ENCODE assay signal across 8 mouse cellular contexts in genomic region chr17:87044364-87044763, GRCm38 (mm10). TPM values are rescaled to one million over a fixed set of nuclear protein-coding genes. Genes with fewer than 3 reads are reported as not detected.
DNase-seq lines count a peak whose midpoint lies in the region; ATAC-seq and TF ChIP-seq lines count a peak whose summit lies in the region.

No protein-coding gene starts in this region.

- H3K36me3 ChIP-seq in MEL (ENCODE audit: control insufficient read depth in 1 of 2, insufficient read depth in 2 of 2, low read length in 2 of 2): no peaks in the 10 kb centered on the region; a peak in 1 of 4 replicates
- no peaks in the 10 kb centered on the region for H3K36me3 ChIP-seq in forebrain, postnatal 0 days (ENCODE audit: insufficient read depth)
- no peaks in the 10 kb centered on the region for H3K36me3 ChIP-seq in hindbrain, embryonic 11.5 days (ENCODE audit: control insufficient read depth, insufficient read depth, low read length)
- H3K36me3 ChIP-seq in lung, embryonic 16.5 days (ENCODE audit: control insufficient read depth, insufficient read depth, low read length): no peaks in the 10 kb centered on the region

- peak overlapping the region; percentile 42 to 51 for H3K4me3 ChIP-seq in MEL (ENCODE audit: control insufficient read depth in 1 of 2, insufficient read depth in 1 of 2, low read depth in 2 of 2, low read length in 2 of 2)
- no peak overlapping the region for H3K4me3 ChIP-seq in forebrain, postnatal 0 days (ENCODE audit: low read depth, low read length)
- no peak overlapping the region for H3K4me3 ChIP-seq in hindbrain, embryonic 11.5 days (ENCODE audit: low read depth, low read length)
- no peak overlapping the region for H3K4me3 ChIP-seq in lung, embryonic 16.5 days (ENCODE audit: low read length)

- peak; percentile 94 for DNase-seq in MEL (ENCODE audit: low read depth, low spot score)
- peak; percentile 89 to 94 for DNase-seq in cerebellum, adult 18-20 months
- peak; percentile 96 for DNase-seq in forebrain, postnatal 0 days
- DNase-seq in hindbrain, embryonic 11.5 days (ENCODE audit: low spot score): peak; percentile 96
- DNase-seq in layer of hippocampus, adult 9-11 months: peak; percentile 89
- peak; percentile 62 for DNase-seq in ovary, postnatal 10 days (ENCODE audit: low spot score)
- DNase-seq in thymus, postnatal 0 days (ENCODE audit: low spot score): peak; percentile 91

- no peak overlapping the region for H3K4me2 ChIP-seq in forebrain, postnatal 0 days (ENCODE audit: low read depth)
- no peak overlapping the region for H3K4me2 ChIP-seq in hindbrain, embryonic 11.5 days (replicated peaks; ENCODE audit: low read depth, low read length)
- no peak overlapping the region for H3K4me2 ChIP-seq in lung, embryonic 16.5 days (ENCODE audit: low read depth, low read length)

- H3K79me2 ChIP-seq in MEL (ENCODE audit: control insufficient read depth, insufficient read depth, low read length, poor library complexity): no peaks in the 10 kb centered on the region

- ATAC-seq in forebrain, postnatal 0 days: peak; percentile 92
- peak; percentile 66 for ATAC-seq in hindbrain, embryonic 11.5 days (ENCODE audit: low FRiP score)
- peak; percentile 85 for ATAC-seq in lung, embryonic 16.5 days (ENCODE audit: low read depth)

- H3K9me3 ChIP-seq in MEL (replicated peaks; ENCODE audit: insufficient read depth, low read length): no peaks in the 10 kb centered on the region
- no peaks in the 10 kb centered on the region for H3K9me3 ChIP-seq in forebrain, postnatal 0 days (ENCODE audit: low read length)
- no peaks in the 10 kb centered on the region for H3K9me3 ChIP-seq in hindbrain, embryonic 11.5 days (ENCODE audit: control insufficient read depth, low read length)
- H3K9me3 ChIP-seq in lung, embryonic 16.5 days (ENCODE audit: control insufficient read depth, low read length): no peaks in the 10 kb centered on the region

- peak in 2 of 3 experiments; percentile 98 to 100; a peak in 5 of 6 replicates for TF ChIP-seq CTCF in MEL (IDR thresholded peaks at IDR 0.05 in 2 of 3, conservative IDR thresholded peaks at IDR 0.05 in 1 of 3; ENCODE audit: control insufficient read depth in 1 of 3, insufficient read depth in 1 of 3, low read depth in 2 of 3, low read length in 3 of 3, poor library complexity in 1 of 3, severe bottlenecking in 1 of 3)
- TF ChIP-seq CTCF in forebrain, postnatal 0 days (IDR thresholded peaks at IDR 0.05; ENCODE audit: low read depth): peak; percentile 100

- H3K9ac ChIP-seq in MEL (ENCODE audit: control insufficient read depth, low read depth, low read length, poor library complexity, severe bottlenecking): peak overlapping the region; percentile 64
- H3K9ac ChIP-seq in forebrain, postnatal 0 days: no peak overlapping the region
- no peak overlapping the region for H3K9ac ChIP-seq in hindbrain, embryonic 11.5 days (ENCODE audit: low read depth, low read length)
- H3K9ac ChIP-seq in lung, embryonic 16.5 days (ENCODE audit: low read length): no peak overlapping the region

- WGBS in forebrain, postnatal 0 days: 3% methylated on average over 15 of the region's 15 CpGs
- under 1% methylated on average over 15 of the region's 15 CpGs for WGBS in hindbrain, embryonic 11.5 days
- 2% methylated on average over 15 of the region's 15 CpGs for WGBS in lung, embryonic 16.5 days

- TF ChIP-seq RAD21 in MEL (IDR thresholded peaks at IDR 0.05; ENCODE audit: low read depth, low read length): peak; percentile 88

- no peak for TF ChIP-seq POLR2A in MEL (IDR thresholded peaks at IDR 0.05; ENCODE audit: control insufficient read depth in 1 of 2, insufficient read depth in 1 of 2, low read depth in 1 of 2, low read length in 2 of 2, poor library complexity in 1 of 2)

- H3K27me3 ChIP-seq in MEL (ENCODE audit: control insufficient read depth in 1 of 2, insufficient read depth in 2 of 2, low read length in 2 of 2): peaks cover 2% of the 10 kb centered on the region in 2 experiments; a peak in 2 of 4 replicates
- H3K27me3 ChIP-seq in forebrain, postnatal 0 days (ENCODE audit: insufficient read depth, low read length): no peaks in the 10 kb centered on the region
- no peaks in the 10 kb centered on the region for H3K27me3 ChIP-seq in hindbrain, embryonic 11.5 days (ENCODE audit: control insufficient read depth, insufficient read depth, low read length)
- no peaks in the 10 kb centered on the region for H3K27me3 ChIP-seq in lung, embryonic 16.5 days (ENCODE audit: control insufficient read depth, insufficient read depth, low read depth, low read length)

- H3K27ac ChIP-seq in MEL (ENCODE audit: control insufficient read depth, low read depth, low read length): no peak overlapping the region
- H3K27ac ChIP-seq in forebrain, postnatal 0 days (ENCODE audit: low read depth, low read length): no peak overlapping the region
- H3K27ac ChIP-seq in hindbrain, embryonic 11.5 days (ENCODE audit: low read depth, low read length): no peak overlapping the region
- no peak overlapping the region for H3K27ac ChIP-seq in lung, embryonic 16.5 days (ENCODE audit: low read length)

- no peaks in the 10 kb centered on the region for H3K4me1 ChIP-seq in MEL (ENCODE audit: control insufficient read depth in 1 of 2, insufficient read depth in 2 of 2, low read length in 2 of 2)
- 0 out of 2 replicates have a peak, but pooled peaks cover 3% of the 10 kb centered on the region for H3K4me1 ChIP-seq in forebrain, postnatal 0 days (ENCODE audit: insufficient read depth)
- H3K4me1 ChIP-seq in hindbrain, embryonic 11.5 days (replicated peaks; ENCODE audit: control insufficient read depth, insufficient read depth, low read length): no peaks in the 10 kb centered on the region
- no peaks in the 10 kb centered on the region; the same call in 1 of the 2 replicates for H3K4me1 ChIP-seq in lung, embryonic 16.5 days (replicated peaks; ENCODE audit: control insufficient read depth, insufficient read depth, low read length)

- TF ChIP-seq EP300 in MEL (IDR thresholded peaks at IDR 0.05; ENCODE audit: low read depth in 1 of 2, low read length in 2 of 2): no peak

TF ChIP-seq in MEL, 35 proteins besides CTCF, POLR2A, EP300 and RAD21:
- TF ChIP-seq USF2 (IDR thresholded peaks at IDR 0.05; ENCODE audit: borderline replicate concordance in 1 of 2, insufficient read depth in 1 of 2, low read depth in 1 of 2, low read length in 2 of 2) (no peak), MAZ (IDR thresholded peaks at IDR 0.05; ENCODE audit: low read depth, low read length) (peak; percentile 62; the same call in 1 of the 2 replicates), SIN3A (IDR thresholded peaks at IDR 0.05; ENCODE audit: low read length) (0 out of 2 replicates have a peak, but pooled peaks have one; percentile 36), MYC (IDR thresholded peaks at IDR 0.05; ENCODE audit: low read depth, low read length) (peak; percentile 63; the same call in 1 of the 2 replicates), SMC3 (IDR thresholded peaks at IDR 0.05; ENCODE audit: low read depth, low read length) (peak; percentile 99), ZC3H11A (IDR thresholded peaks at IDR 0.05; ENCODE audit: low read depth, low read length) (peak; percentile 95), MEF2A (IDR thresholded peaks at IDR 0.05; ENCODE audit: extremely low read depth, insufficient replicate concordance, low read depth, low read length, poor library complexity, severe bottlenecking) (no peak), TBP (IDR thresholded peaks at IDR 0.05; ENCODE audit: low read depth, low read length) (0 out of 2 replicates have a peak, but pooled peaks have one; percentile 35)
TF ChIP-seq in MEL: peak in this region for 6.

RNA-seq across cellular contexts. Expression of gene Cript, which starts 19.0 kb away (rescaled TPM):
- total RNA-seq in MEL (2012; rRNA removed): 29.9 and 30.2 TPM in 2 replicates
- 10 to 100 TPM in 1 of 2 experiments, not detected in 1; 41.8 TPM for polyA plus RNA-seq in MEL (2012; ENCODE audit: insufficient read depth in 1 of 2, insufficient read length in 2 of 2, low read depth in 1 of 2, low replicate concordance in 2 of 2, missing spikeins in 1 of 2)
- 82.7 and 109 TPM in 2 replicates for total RNA-seq in forebrain, postnatal 0 days (2014; rRNA removed)
- 215 and 249 TPM in 2 replicates for polyA plus RNA-seq in forebrain, postnatal 0 days (2015; fragmentation: Nextera tagmentation; extraction: Ambion mirVana)
- 212 and 226 TPM in 2 replicates for polyA plus RNA-seq in hindbrain, embryonic 11.5 days (2014; fragmentation: Nextera tagmentation; extraction: Ambion mirVana)
- polyA plus RNA-seq in lung, embryonic 16.5 days (2015; fragmentation: Nextera tagmentation; extraction: Ambion mirVana): 133 and 138 TPM in 2 replicates
- 200 TPM in 2 replicates for polyA plus RNA-seq in thymus, postnatal 0 days (2015; fragmentation: Nextera tagmentation; extraction: Ambion mirVana)

RNA-seq across cellular contexts. Expression of gene Pigf, which starts 19.2 kb away (rescaled TPM):
- 24.1 and 24.8 TPM in 2 replicates for total RNA-seq in MEL (2012; rRNA removed)
- 10 to 100 TPM in 1 of 2 experiments, not detected in 1; 19.2 TPM for polyA plus RNA-seq in MEL (2012; ENCODE audit: insufficient read depth in 1 of 2, insufficient read length in 2 of 2, low read depth in 1 of 2, low replicate concordance in 2 of 2, missing spikeins in 1 of 2)
- 18.2 and 19.1 TPM in 2 replicates for total RNA-seq in forebrain, postnatal 0 days (2014; rRNA removed)
- polyA plus RNA-seq in forebrain, postnatal 0 days (2015; fragmentation: Nextera tagmentation; extraction: Ambion mirVana): 28.7 and 34.0 TPM in 2 replicates
- 42.3 and 45.2 TPM in 2 replicates for polyA plus RNA-seq in hindbrain, embryonic 11.5 days (2014; fragmentation: Nextera tagmentation; extraction: Ambion mirVana)
- 30.5 and 31.0 TPM in 2 replicates for polyA plus RNA-seq in lung, embryonic 16.5 days (2015; fragmentation: Nextera tagmentation; extraction: Ambion mirVana)
- polyA plus RNA-seq in thymus, postnatal 0 days (2015; fragmentation: Nextera tagmentation; extraction: Ambion mirVana): 25.8 and 26.9 TPM in 2 replicates

Comparison
In these comparisons a context has a peak if more than half of its experiments do, and no peak if none do; other contexts are left out.
1. H3K4me3 ChIP-seq: peak in MEL (2 of 2); none in forebrain, postnatal 0 days (single experiment), hindbrain, embryonic 11.5 days (single experiment) and lung, embryonic 16.5 days (single experiment).
2. Peak in every context shown above with its lines, with median percentiles within 50 percentile points of each other: DNase-seq and ATAC-seq.